Mouse (Mus musculus): ENCODE results near the gene Enoph1. TPM values are rescaled to one million over a fixed set of nuclear protein-coding genes. Genes with fewer than 3 reads are reported as not detected.

Gene Enoph1
- polyA plus RNA-seq (2012; rRNA removed), result 13.3 and 18.6 TPM in 2 replicates

DNA sequence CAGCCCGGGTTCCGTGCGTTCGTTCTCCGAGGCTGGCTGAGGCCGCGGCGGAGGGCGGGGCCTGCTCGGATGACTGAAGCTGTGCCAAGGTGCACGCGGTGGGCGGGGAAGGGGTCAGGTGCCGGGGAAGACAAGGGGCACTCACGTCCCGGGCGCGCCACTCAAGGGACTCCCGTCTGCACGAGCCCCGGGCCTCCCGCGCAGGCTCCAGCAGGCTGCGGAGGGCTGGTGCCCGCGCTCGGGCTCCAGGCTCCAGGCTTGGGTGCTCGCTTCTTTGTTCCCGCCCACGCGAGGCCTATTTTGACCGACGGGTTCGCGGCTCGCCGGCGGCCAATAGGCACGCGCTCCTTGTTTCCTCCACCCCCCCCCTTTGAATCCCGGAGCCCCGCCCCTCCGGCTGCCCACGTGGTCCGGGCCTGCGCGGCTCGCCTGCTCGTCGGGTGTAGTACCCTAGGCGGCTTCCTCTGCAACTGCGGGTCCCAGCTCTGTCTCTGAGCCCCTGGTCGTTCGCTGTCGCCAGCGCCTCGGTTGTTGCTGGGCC is at the start of gene Enoph1, which contains the start of gene Hnrnpdl:
Enoph1 (plus strand) TSS at position 384 of the 541 bp plus-strand sequence.
Hnrnpdl (minus strand) TSS at position 63 of the 541 bp plus-strand sequence.

Other genes with a start within 250 kb of the Enoph1 start
- 0.54 TPM in 1 of 2 replicates, not detected in the other for gene Vamp9, start 133.7 kb upstream of the Enoph1 start, polyA plus RNA-seq (2012; rRNA removed)
- 19.3 and 29.6 TPM in 2 replicates for gene Hnrnpd, start 61.0 kb upstream of the Enoph1 start, polyA plus RNA-seq (2012; rRNA removed)
- gene 4930524J08Rik, start 60.9 kb upstream of the Enoph1 start, polyA plus RNA-seq (2012; rRNA removed), result 2.6 and 4.3 TPM in 2 replicates
- gene Hnrnpdl, start 321 bp upstream of the Enoph1 start, polyA plus RNA-seq (2012; rRNA removed), result 18.4 and 27.9 TPM in 2 replicates
- 0.05 and 0.29 TPM in 2 replicates for gene Tmem150c, start 119.8 kb downstream of the Enoph1 start, polyA plus RNA-seq (2012; rRNA removed)